Mouse (Mus musculus): Measurements from ENCODE around the gene Vegfc.

The Vegfc gene

GRCm38 (mm10) chr8:54216250-54216649 lies 138.8 kb downstream of the Vegfc start:
- DNase-seq, result no peak

- no peak for DNase-seq
Observed at GRCm38 (mm10) chr8:54228801-54229204, 151.4 kb downstream of the Vegfc start.

- no peak for DNase-seq
Observed at GRCm38 (mm10) chr8:54230638-54231037, 153.2 kb downstream of the Vegfc start.

- no peak for DNase-seq
Observed at GRCm38 (mm10) chr8:54233316-54233715, 155.9 kb downstream of the Vegfc start.
